Mouse (Mus musculus) heart, postnatal 0 days (tissue): ENCODE measurements at regions not wholly inside any gene's neighbourhood (a gene's known extent, or its start where the extent isn't known, plus 50 kb on each side); places are given as distances from the start of the nearest gene placed in this dataset.

Experiments
- CTCF ChIP-seq: IDR thresholded peaks from 2 replicates; pipeline ENCODE4 v1.5.1; 2016; ENCODE audit warnings: antibody characterized with exemption, control low read depth, low read depth
- EP300 ChIP-seq: IDR thresholded peaks from 2 replicates; pipeline ENCODE4 v1.6.1; 2016; ENCODE audit warnings: antibody characterized with exemption, low read depth

DNA sequence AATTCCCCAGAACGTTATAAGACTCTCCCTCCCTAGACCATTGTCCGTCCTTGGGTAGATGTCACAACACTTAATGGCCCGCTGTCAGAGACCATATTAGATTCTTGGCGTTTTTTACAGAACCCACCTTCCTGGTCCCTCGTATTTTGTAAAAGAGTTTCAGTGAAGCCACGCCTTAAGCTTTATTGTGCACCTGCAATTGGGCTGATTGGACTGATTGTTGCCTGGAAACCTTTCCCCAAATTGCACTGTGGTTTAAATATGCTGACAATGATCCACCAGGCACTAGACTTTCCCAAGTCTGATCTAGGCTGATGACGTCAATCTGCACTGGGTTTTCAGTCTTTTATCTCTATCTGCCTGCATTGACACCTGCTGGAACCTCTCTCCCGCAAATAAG is 75.6 kb upstream of the Zdhhc17 start:
- no peak for TF ChIP-seq CTCF
- TF ChIP-seq EP300 = no peak
